Mouse (Mus musculus) midbrain, embryonic 16.5 days (tissue): ENCODE measurements around the gene Fbxw27. TPM values are rescaled to one million over a fixed set of nuclear protein-coding genes. Genes with fewer than 3 reads are reported as not detected.
"Not testable (repeated sequence)": the region's sequence is repeated elsewhere in the genome, so short reads cannot be mapped to it uniquely, and the experiment has no call there.

Experiments
- ATAC-seq: fragments of 200-750 bp; cut with Nextera tagmentation; 2 replicates; pipeline ENCODE4 v1.8.0; 2017; ENCODE audit warnings: moderate TSS enrichment
- H3K27ac ChIP-seq: fragments of 300-500 bp; sonication (generic); 2 replicates; pipeline ENCODE4 v1.5.1; 2014; ENCODE audit warnings: mild to moderate bottlenecking, low read length, mixed read lengths
- H3K27me3 ChIP-seq: fragments of 300-500 bp; sonication (generic); 2 replicates; pipeline ENCODE4 v1.6.1; 2014; ENCODE audit warnings: low read depth, low read length, mixed read lengths; ENCODE audit not compliant: control insufficient read depth, insufficient read depth
- H3K36me3 ChIP-seq: fragments of 300-500 bp; sonication (generic); 2 replicates; pipeline ENCODE4 v1.6.1; 2014; ENCODE audit warnings: mild to moderate bottlenecking, low read length, moderate library complexity, mixed read lengths; ENCODE audit not compliant: control insufficient read depth, insufficient read depth
- H3K4me1 ChIP-seq: fragments of 300-500 bp; sonication (generic); 2 replicates; pipeline ENCODE4 v1.6.1; 2014; ENCODE audit warnings: mild to moderate bottlenecking, low read length, mixed read lengths; ENCODE audit not compliant: control insufficient read depth, insufficient read depth
- H3K4me2 ChIP-seq: fragments of 300-500 bp; sonication (generic); 2 replicates; pipeline ENCODE4 v1.6.1; 2014; ENCODE audit warnings: mild to moderate bottlenecking, low read length, mixed read lengths
- H3K4me3 ChIP-seq: fragments of 300-500 bp; sonication (generic); 2 replicates; pipeline ENCODE4 v1.5.1; 2014; ENCODE audit warnings: low read depth, mild to moderate bottlenecking, low read length, moderate library complexity, mixed read lengths
- H3K9ac ChIP-seq: fragments of 300-500 bp; sonication (generic); 2 replicates; pipeline ENCODE4 v1.6.1; 2014; ENCODE audit warnings: low read depth, low read length, mixed read lengths
- H3K9me3 ChIP-seq: fragments of 300-500 bp; sonication (generic); replicated peaks from 2 replicates; pipeline ENCODE4 v1.6.1; 2014; ENCODE audit warnings: mild to moderate bottlenecking, low read length, mixed read lengths; ENCODE audit not compliant: control insufficient read depth, poor library complexity, severe bottlenecking
- WGBS: fragments of 180-500 bp; shearing (Covaris S2); extraction: QIAGEN DNeasy Blood & Tissue Kit; methylation state at CpG from one replicate; pipeline ENCODE4 v1.1.7; 2014; 5-methylcytosine and 5-hydroxymethylcytosine counted together
- polyA plus RNA-seq: library from polyadenylated mRNA; unstranded; fragments of >200 nt; fragmentation: Nextera tagmentation; extraction: Ambion mirVana; gene quantifications from 2 replicates; pipeline ENCODE4 v1.2.1, GENCODE M21; 2015

The Fbxw27 gene
- polyA plus RNA-seq = not detected in 2 replicates

- H3K27ac ChIP-seq, H3K4me2 ChIP-seq, H3K27me3 ChIP-seq, H3K9me3 ChIP-seq, ATAC-seq, H3K4me1 ChIP-seq, H3K36me3 ChIP-seq, H3K9ac ChIP-seq, H3K4me3 ChIP-seq: not testable (repeated sequence)
- 80% methylated on average over 4 of the region's 4 CpGs for WGBS
Observed at GRCm38 (mm10) chr9:109790570-109790969, at the start of gene Fbxw27. Gene Fbxw27 (minus strand): TSS chr9:109790670.

DNA sequence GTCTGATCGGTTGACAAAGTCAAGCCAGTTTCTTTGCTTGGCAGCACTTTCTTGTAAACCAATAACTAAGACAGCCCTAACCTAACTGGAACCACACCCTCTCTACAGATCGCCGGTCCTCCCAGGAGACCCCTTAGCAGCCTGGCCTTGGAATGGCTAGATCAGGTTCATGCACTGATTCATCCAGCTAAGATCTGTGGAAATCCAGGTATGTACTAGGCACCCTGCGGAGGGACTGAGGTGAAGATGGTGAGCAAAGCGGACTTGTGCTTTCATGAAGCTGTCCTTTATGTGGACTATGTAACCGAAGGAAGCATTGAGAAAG is 42.6 kb upstream of the Fbxw27 start:
- Histone ChIP-seq H3K4me2 (peak overlapping the region; percentile 98), H3K4me1 (peaks cover 6% of the 10 kb centered on the region), H3K9me3 (no peaks in the 10 kb centered on the region), H3K27me3 (no peaks in the 10 kb centered on the region), H3K36me3 (no peaks in the 10 kb centered on the region), H3K9ac (peak overlapping the region; percentile 80), H3K4me3 (peak overlapping the region; percentile 72), H3K27ac (peak overlapping the region; percentile 92)
- ATAC-seq = peak; percentile 72
- 11% methylated on average over 6 of the region's 6 CpGs for WGBS

GRCm38 (mm10) chr9:109832391-109833087 is 42.1 kb upstream of the Fbxw27 start, which contains the start of gene Nme6:
Gene Nme6 (plus strand): TSS chr9:109832749.
- Histone ChIP-seq H3K27me3 (no peaks in the 10 kb centered on the region), H3K4me1 (peaks cover 6% of the 10 kb centered on the region), H3K9me3 (no peaks in the 10 kb centered on the region), H3K4me3 (peak within 1 kb of the TSS; percentile 72), H3K36me3 (no peaks in the 10 kb centered on the region), H3K9ac (peak within 1 kb of the TSS; percentile 80), H3K27ac (peak within 1 kb of the TSS; percentile 92), H3K4me2 (peak within 1 kb of the TSS; percentile 98)
- WGBS = under 1% methylated on average over 32 of the region's 32 CpGs
- peak; percentile 98 for ATAC-seq

- H3K4me1 ChIP-seq = no peaks in the 10 kb centered on the region
- no peak overlapping the region for H3K4me2 ChIP-seq
- no peaks in the 10 kb centered on the region for H3K9me3 ChIP-seq
- no peak for ATAC-seq
- H3K9ac ChIP-seq = no peak overlapping the region
- no peaks in the 10 kb centered on the region for H3K27me3 ChIP-seq
- 79% methylated on average over 5 of the region's 5 CpGs for WGBS
- no peaks in the 10 kb centered on the region for H3K36me3 ChIP-seq
- H3K4me3 ChIP-seq = no peak overlapping the region
- H3K27ac ChIP-seq = no peak overlapping the region
Observed at GRCm38 (mm10) chr9:109826181-109826580, 35.7 kb upstream of the Fbxw27 start.

- WGBS = 73% methylated on average over 4 of the region's 4 CpGs
- H3K4me2 ChIP-seq = no peak overlapping the region
- no peaks in the 10 kb centered on the region for H3K36me3 ChIP-seq
- H3K27ac ChIP-seq = no peak overlapping the region
- no peaks in the 10 kb centered on the region for H3K4me1 ChIP-seq
- no peaks in the 10 kb centered on the region for H3K9me3 ChIP-seq
- H3K4me3 ChIP-seq = no peak overlapping the region
- no peak for ATAC-seq
- H3K27me3 ChIP-seq = no peaks in the 10 kb centered on the region
- no peak overlapping the region for H3K9ac ChIP-seq
Observed at GRCm38 (mm10) chr9:109825739-109826138, 35.3 kb upstream of the Fbxw27 start.

DNA sequence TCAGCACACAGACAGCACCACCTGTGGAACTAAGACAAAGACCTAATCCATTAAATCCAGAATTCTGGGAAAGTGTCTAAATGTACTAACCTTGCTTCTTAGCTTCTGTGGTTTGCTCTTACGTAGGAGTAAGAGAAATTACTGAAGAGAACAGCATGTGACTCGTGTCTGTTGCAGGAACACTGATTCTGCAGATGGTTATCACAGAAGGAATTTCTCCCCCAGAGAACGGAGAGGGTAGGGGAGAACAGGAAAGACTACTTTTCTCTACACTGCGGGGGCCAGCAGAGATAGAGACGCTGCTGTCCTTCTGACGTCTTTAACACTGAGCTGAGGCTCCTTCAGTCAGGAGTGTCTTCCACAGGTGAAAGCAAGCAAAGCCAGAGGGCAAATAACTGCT is 25.9 kb upstream of the Fbxw27 start:
- peaks cover 3% of the 10 kb centered on the region; the same call in 1 of the 2 replicates for H3K4me1 ChIP-seq
- no peak overlapping the region for H3K27ac ChIP-seq
- no peaks in the 10 kb centered on the region for H3K27me3 ChIP-seq
- H3K9me3 ChIP-seq = no peaks in the 10 kb centered on the region
- no peak overlapping the region for H3K4me3 ChIP-seq
- H3K36me3 ChIP-seq = no peaks in the 10 kb centered on the region
- H3K4me2 ChIP-seq = no peak overlapping the region
- no peak overlapping the region for H3K9ac ChIP-seq
- 66% methylated on average over 6 of the region's 6 CpGs for WGBS
- no peak for ATAC-seq

DNA sequence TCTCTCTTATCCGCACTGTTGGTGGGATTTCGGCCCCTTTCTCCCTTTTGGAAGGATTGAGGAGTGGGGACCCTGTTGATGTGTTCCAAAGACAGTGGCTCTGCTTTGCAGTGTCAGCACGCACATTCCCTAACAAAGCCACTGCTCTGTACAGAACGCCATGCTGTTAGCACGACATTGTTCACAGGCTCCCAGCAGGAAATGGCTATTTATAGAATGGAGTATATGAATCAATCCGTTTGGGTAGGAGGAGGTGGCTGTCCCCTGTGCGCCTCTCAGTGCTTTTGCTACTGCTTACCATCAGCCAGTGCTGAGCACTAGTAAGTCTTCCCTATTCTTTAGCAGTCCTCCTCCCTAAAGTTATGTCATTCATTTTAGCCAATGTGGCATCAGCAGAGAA is 23.0 kb upstream of the Fbxw27 start:
- no peak overlapping the region for H3K9ac ChIP-seq
- no peaks in the 10 kb centered on the region for H3K27me3 ChIP-seq
- no peak overlapping the region for H3K4me3 ChIP-seq
- H3K4me2 ChIP-seq = 0 out of 2 replicates have a peak overlapping the region, but pooled peaks have one; percentile 12
- ATAC-seq = no peak
- H3K27ac ChIP-seq = 0 out of 2 replicates have a peak overlapping the region, but pooled peaks have one; percentile 37
- peaks cover 3% of the 10 kb centered on the region; the same call in 1 of the 2 replicates for H3K4me1 ChIP-seq
- H3K9me3 ChIP-seq = no peaks in the 10 kb centered on the region
- WGBS = 33% methylated on average over 7 of the region's 7 CpGs
- no peaks in the 10 kb centered on the region for H3K36me3 ChIP-seq

- Histone ChIP-seq H3K27ac (no peak within 1 kb of the TSS), H3K4me2 (no peak within 1 kb of the TSS), H3K27me3 (no peaks in the 10 kb centered on the region), H3K4me3 (no peak within 1 kb of the TSS), H3K36me3 (no peaks in the 10 kb centered on the region), H3K9ac (no peak within 1 kb of the TSS), H3K9me3 (no peaks in the 10 kb centered on the region), H3K4me1 (peaks cover 3% of the 10 kb centered on the region; the same call in 1 of the 2 replicates)
- no peak for ATAC-seq
- WGBS = 65% methylated on average over 1 of the region's 1 CpGs
Observed at GRCm38 (mm10) chr9:109811980-109812379, 21.5 kb upstream of the Fbxw27 start, which contains the start of gene Spink8. Gene Spink8 (plus strand): TSS chr9:109812280.

DNA sequence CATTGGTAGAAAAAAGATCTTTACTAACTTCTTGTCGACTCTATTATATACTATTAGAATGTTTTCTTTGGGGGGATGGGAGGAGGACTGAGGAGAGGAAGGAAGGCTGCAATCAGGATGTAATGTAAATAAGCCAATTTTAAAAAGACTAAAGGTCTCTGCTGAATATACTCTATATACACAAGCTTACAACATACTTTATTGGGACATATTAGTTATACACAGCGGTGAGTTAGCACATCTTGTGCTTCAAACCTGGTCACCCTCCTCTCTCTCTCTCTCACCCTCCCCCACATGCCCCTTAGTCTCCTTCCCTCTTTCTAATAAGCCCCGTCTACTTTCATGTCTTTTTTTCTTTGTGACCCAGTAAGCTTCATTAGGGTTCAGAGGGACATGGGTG is 17.4 kb upstream of the Fbxw27 start:
- Histone ChIP-seq H3K9ac (no peak overlapping the region), H3K4me2 (no peak overlapping the region), H3K36me3 (no peaks in the 10 kb centered on the region), H3K27ac (no peak overlapping the region), H3K4me1 (no peaks in the 10 kb centered on the region), H3K4me3 (no peak overlapping the region), H3K9me3 (no peaks in the 10 kb centered on the region), H3K27me3 (no peaks in the 10 kb centered on the region)
- 73% methylated on average over 3 of the region's 3 CpGs for WGBS
- ATAC-seq = no peak
